Mouse (Mus musculus): Measurements from ENCODE around the gene P4htm.

GRCm38 (mm10) chr9:108635415-108635814, 37.9 kb upstream of the P4htm start:
- TF ChIP-seq CTCF (IDR thresholded peaks at IDR 0.05; ENCODE audit: insufficient read depth, low read depth, low read length), result no peak
- TF ChIP-seq POLR2A (IDR thresholded peaks at IDR 0.05; ENCODE audit: insufficient read depth, low read depth, low read length), result no peak

All from olfactory bulb, adult 2 months (tissue).